Mouse (Mus musculus): ENCODE results near the gene Phf20. TPM values are rescaled to one million over a fixed set of nuclear protein-coding genes. Genes with fewer than 3 reads are reported as not detected.

Phf20 gene
- polyA plus RNA-seq, 1 experiment from 2014 or later = 148 TPM

DNA sequence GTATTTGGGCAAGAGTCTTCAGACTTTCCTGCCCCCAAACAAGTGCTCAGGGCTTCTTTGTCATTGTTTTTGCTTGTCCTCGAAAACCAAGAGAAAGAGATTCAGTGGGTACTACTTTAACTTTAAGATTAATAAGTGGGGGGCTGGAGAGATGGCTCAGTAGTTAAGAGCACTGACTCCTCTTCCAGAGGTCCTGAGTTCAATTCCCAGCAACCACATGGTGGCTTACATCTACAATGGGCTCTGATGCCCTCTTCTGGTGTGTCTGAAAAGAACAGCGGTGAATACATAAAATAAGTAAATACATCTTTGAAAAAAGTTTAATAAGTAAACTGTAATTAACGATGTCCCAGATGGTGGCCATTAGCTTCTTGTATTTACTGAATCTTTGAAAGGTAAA, 116.9 kb downstream of the Phf20 start:
- Histone ChIP-seq H3K4me1 (replicated peaks; ENCODE audit: control insufficient read depth, insufficient read depth, low read length) (peaks cover 12% of the 10 kb centered on the region), H3K27me3 (replicated peaks; ENCODE audit: control insufficient read depth, insufficient read depth, low read length) (no peaks in the 10 kb centered on the region), H3K36me3 (ENCODE audit: control insufficient read depth, insufficient read depth) (no peaks in the 10 kb centered on the region), H3K27ac (ENCODE audit: low read length) (no peak overlapping the region), H3K4me3 (replicated peaks; ENCODE audit: low read length) (peak overlapping the region; percentile 71), H3K9ac (replicated peaks; ENCODE audit: low read depth, low read length) (peak overlapping the region; percentile 78; the same call in 1 of the 2 replicates), H3K9me3 (ENCODE audit: control insufficient read depth, low read length) (no peaks in the 10 kb centered on the region), H3K4me2 (ENCODE audit: low read length) (peak overlapping the region; percentile 81)
- 51% methylated on average over 3 of the region's 3 CpGs for WGBS
- ATAC-seq = no peak

DNA sequence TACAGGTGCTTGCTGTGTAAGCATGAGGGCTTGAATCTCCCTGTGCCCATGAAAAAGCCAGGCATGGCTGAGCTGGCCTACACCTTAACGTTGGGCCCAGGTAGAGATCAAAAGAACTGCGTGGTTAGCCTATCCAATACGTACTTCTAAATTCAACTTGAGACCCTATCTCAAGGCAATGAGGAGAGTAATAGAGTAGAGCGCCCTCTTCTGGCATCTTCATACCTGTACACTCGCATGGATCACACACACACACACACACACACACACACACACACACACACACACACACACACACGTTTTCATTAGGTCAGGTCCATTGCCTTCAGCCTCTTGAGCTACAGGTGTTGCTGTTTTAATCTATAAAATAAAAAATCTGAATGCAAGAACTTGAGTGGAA, 118.5 kb downstream of the Phf20 start:
- Histone ChIP-seq H3K9me3 (ENCODE audit: control insufficient read depth, low read length) (no peaks in the 10 kb centered on the region), H3K4me2 (ENCODE audit: low read length) (no peak overlapping the region), H3K4me3 (replicated peaks; ENCODE audit: low read length) (no peak overlapping the region), H3K9ac (replicated peaks; ENCODE audit: low read depth, low read length) (no peak overlapping the region), H3K27ac (ENCODE audit: low read length) (no peak overlapping the region), H3K4me1 (replicated peaks; ENCODE audit: control insufficient read depth, insufficient read depth, low read length) (peaks cover 12% of the 10 kb centered on the region), H3K27me3 (replicated peaks; ENCODE audit: control insufficient read depth, insufficient read depth, low read length) (no peaks in the 10 kb centered on the region), H3K36me3 (ENCODE audit: control insufficient read depth, insufficient read depth) (no peaks in the 10 kb centered on the region)
- ATAC-seq = no peak
- WGBS = 92% methylated on average over 6 of the region's 6 CpGs

DNA sequence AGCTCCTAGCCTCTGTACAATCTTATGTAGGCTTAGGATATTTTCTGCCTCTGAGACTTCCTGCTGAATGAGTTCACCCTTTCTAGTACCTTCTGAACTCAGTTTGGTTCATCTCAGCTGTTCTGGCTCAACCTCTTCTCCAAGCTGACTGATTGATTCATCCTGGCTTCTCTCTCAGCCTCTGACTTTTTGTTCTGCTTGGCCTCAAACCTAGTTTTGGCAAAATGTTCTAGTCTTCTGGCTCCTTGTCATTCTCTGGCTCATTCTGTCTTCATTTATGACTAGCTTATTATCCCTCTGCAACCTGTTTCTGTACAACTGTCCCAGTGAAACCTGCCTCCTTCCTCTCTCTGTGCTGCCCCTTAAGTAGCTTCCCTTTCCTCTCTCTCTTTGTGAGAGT, 122.2 kb downstream of the Phf20 start:
- H3K27me3 ChIP-seq (replicated peaks; ENCODE audit: control insufficient read depth, insufficient read depth, low read length) = no peaks in the 10 kb centered on the region
- no peak for ATAC-seq
- H3K36me3 ChIP-seq (ENCODE audit: control insufficient read depth, insufficient read depth) = 0 out of 2 replicates have a peak, but pooled peaks cover 3% of the 10 kb centered on the region
- H3K4me1 ChIP-seq (replicated peaks; ENCODE audit: control insufficient read depth, insufficient read depth, low read length) = peaks cover 2% of the 10 kb centered on the region; the same call in 1 of the 2 replicates
- H3K4me2 ChIP-seq (ENCODE audit: low read length) = no peak overlapping the region
- H3K9ac ChIP-seq (replicated peaks; ENCODE audit: low read depth, low read length) = no peak overlapping the region
- H3K4me3 ChIP-seq (replicated peaks; ENCODE audit: low read length) = no peak overlapping the region
- H3K27ac ChIP-seq (ENCODE audit: low read length) = no peak overlapping the region
- H3K9me3 ChIP-seq (ENCODE audit: control insufficient read depth, low read length) = no peaks in the 10 kb centered on the region

DNA sequence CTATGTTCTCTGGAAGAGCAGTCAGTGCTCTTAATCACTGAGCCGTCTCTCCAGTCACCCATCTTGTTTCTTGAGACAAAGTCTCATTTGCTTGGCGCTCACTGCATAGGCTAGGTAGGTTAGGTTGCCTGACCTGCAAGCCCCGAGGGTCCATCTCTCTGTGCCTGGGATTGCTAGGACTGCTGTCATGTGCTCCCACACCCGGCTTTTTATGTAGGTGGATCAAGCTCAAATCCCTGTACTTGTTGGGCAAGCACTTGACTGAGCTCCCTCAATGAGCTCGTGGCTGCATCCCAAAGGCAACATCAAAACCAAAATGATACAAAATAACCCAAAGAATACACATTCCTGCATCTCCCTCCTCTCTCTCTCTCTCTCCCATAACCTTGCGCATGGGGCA, 125.3 kb downstream of the Phf20 start:
- H3K4me1 ChIP-seq (replicated peaks; ENCODE audit: control insufficient read depth, insufficient read depth, low read length) = no peaks in the 10 kb centered on the region
- H3K4me3 ChIP-seq (replicated peaks; ENCODE audit: low read length) = no peak overlapping the region
- H3K9ac ChIP-seq (replicated peaks; ENCODE audit: low read depth, low read length) = no peak overlapping the region
- ATAC-seq = no peak
- H3K36me3 ChIP-seq (ENCODE audit: control insufficient read depth, insufficient read depth) = 0 out of 2 replicates have a peak, but pooled peaks cover 3% of the 10 kb centered on the region
- WGBS = 92% methylated on average over 6 of the region's 6 CpGs
- no peak overlapping the region for H3K27ac ChIP-seq (ENCODE audit: low read length)
- no peak overlapping the region for H3K4me2 ChIP-seq (ENCODE audit: low read length)
- H3K9me3 ChIP-seq (ENCODE audit: control insufficient read depth, low read length) = no peaks in the 10 kb centered on the region
- H3K27me3 ChIP-seq (replicated peaks; ENCODE audit: control insufficient read depth, insufficient read depth, low read length) = no peaks in the 10 kb centered on the region

DNA sequence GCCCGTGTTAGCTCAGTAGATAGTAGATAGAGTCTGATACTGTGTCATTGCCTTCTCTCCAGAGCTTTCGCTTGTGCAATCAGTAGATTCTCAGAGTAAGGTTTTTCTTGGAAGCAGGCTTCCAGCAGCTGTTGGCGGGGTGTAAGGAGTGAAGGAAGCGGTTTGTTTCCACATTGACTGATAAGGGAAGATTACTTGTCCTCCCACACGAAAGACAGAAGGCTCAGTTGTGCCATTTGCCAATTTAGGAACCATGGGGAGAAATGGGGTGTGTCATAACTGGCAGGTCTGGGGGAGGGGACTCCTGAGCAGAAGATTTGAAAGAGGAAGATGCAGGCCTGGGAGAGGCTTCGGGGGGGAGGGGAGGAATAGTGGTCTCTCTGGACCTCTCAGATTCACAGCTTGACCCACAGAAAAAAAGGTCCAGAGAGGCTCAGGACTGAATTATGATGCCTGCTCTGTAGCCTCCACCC, 127.9 kb downstream of the Phf20 start:
- no peak for ATAC-seq

DNA sequence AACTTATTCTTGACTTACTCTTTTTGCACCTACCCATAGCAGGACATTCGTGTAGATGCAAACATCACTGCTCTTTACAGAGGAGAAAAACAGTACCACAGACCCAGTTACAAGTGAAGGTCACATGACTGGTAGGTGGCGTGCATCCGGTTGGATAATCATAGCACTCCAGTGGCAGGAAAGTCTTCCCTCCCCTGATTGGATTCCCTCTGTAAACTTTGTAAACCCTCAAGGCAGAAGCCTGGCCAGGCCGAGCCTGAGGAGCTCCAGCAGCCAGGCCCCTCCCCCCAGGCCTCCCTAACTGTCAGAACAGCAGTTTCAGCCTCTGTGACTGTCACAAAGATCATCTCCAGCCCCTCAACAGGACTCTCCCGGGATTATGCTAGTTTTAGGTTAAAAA, 128.4 kb downstream of the Phf20 start:
- H3K4me2 ChIP-seq (ENCODE audit: low read length) = no peak overlapping the region
- no peaks in the 10 kb centered on the region for H3K9me3 ChIP-seq (ENCODE audit: control insufficient read depth, low read length)
- 50% methylated on average over 5 of the region's 5 CpGs for WGBS
- H3K36me3 ChIP-seq (ENCODE audit: control insufficient read depth, insufficient read depth) = 0 out of 2 replicates have a peak, but pooled peaks cover 3% of the 10 kb centered on the region
- H3K27me3 ChIP-seq (replicated peaks; ENCODE audit: control insufficient read depth, insufficient read depth, low read length) = no peaks in the 10 kb centered on the region
- no peak overlapping the region for H3K27ac ChIP-seq (ENCODE audit: low read length)
- ATAC-seq = no peak
- H3K9ac ChIP-seq (replicated peaks; ENCODE audit: low read depth, low read length) = no peak overlapping the region
- H3K4me3 ChIP-seq (replicated peaks; ENCODE audit: low read length) = no peak overlapping the region
- H3K4me1 ChIP-seq (replicated peaks; ENCODE audit: control insufficient read depth, insufficient read depth, low read length) = no peaks in the 10 kb centered on the region

More for the DNA sequence above, 127.9 kb downstream of the Phf20 start:
- Histone ChIP-seq H3K36me3 (ENCODE audit: control insufficient read depth, insufficient read depth) (0 out of 2 replicates have a peak, but pooled peaks cover 3% of the 10 kb centered on the region), H3K27me3 (replicated peaks; ENCODE audit: control insufficient read depth, insufficient read depth, low read length) (no peaks in the 10 kb centered on the region), H3K4me3 (replicated peaks; ENCODE audit: low read length) (no peak overlapping the region), H3K9ac (replicated peaks; ENCODE audit: low read depth, low read length) (no peak overlapping the region), H3K4me1 (replicated peaks; ENCODE audit: control insufficient read depth, insufficient read depth, low read length) (no peaks in the 10 kb centered on the region), H3K27ac (ENCODE audit: low read length) (no peak overlapping the region), H3K9me3 (ENCODE audit: control insufficient read depth, low read length) (no peaks in the 10 kb centered on the region), H3K4me2 (ENCODE audit: low read length) (no peak overlapping the region)
- 70% methylated on average over 6 of the region's 6 CpGs for whole genome bisulfite sequencing

DNA sequence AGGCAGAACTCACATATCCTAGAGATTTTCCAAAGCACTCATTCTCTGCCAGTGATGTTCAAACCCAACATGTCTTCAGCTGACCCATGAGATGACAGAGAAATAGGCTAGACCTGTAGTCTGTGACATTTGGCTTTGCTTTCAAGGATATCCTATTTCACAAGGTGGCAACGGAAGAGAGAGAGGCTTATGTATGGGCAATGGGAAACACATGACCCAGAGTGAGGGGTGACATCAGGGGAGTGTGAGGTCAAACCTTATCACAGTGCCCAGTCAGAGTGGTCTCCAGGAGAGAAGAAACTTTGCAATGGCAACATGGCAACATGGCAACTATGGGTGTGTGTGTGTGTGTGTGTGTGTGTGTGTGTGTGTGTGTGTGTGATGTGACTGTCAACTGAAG, 134.4 kb downstream of the Phf20 start:
- Histone ChIP-seq H3K27ac (ENCODE audit: low read length) (no peak overlapping the region), H3K4me1 (replicated peaks; ENCODE audit: control insufficient read depth, insufficient read depth, low read length) (no peaks in the 10 kb centered on the region), H3K4me3 (replicated peaks; ENCODE audit: low read length) (no peak overlapping the region), H3K4me2 (ENCODE audit: low read length) (no peak overlapping the region), H3K9ac (replicated peaks; ENCODE audit: low read depth, low read length) (no peak overlapping the region), H3K36me3 (ENCODE audit: control insufficient read depth, insufficient read depth) (no peaks in the 10 kb centered on the region), H3K9me3 (ENCODE audit: control insufficient read depth, low read length) (no peaks in the 10 kb centered on the region), H3K27me3 (replicated peaks; ENCODE audit: control insufficient read depth, insufficient read depth, low read length) (no peaks in the 10 kb centered on the region)
- WGBS = 83% methylated on average over 1 of the region's 1 CpGs
- no peak for ATAC-seq

DNA sequence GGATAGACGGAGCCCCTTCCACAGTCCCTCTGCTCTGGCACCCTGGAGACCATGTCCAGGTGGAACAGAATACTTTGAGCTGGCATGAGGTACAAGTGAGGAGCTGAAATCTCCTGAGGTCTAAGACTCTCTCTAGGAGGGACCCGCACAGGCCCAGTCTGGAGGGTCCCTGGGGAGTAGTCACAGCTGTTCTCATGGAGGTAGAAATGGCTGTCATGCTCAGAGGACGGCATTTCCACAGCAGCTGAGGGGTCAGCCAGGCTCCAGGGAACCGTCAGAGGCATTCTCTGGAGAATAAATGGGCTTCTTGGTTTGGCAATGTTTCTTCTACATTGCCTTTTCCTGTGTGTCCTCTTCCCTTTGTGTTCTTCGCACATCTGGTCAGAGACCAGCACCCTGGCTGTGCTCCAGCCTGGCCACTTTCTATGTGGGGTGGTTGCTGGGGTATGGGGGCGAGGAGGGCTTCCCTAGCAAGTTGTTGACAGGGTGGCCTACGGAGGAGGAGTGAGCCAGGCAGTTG, 135.2 kb downstream of the Phf20 start:
- no peaks in the 10 kb centered on the region for H3K27me3 ChIP-seq (replicated peaks; ENCODE audit: control insufficient read depth, insufficient read depth, low read length)
- H3K9me3 ChIP-seq (ENCODE audit: control insufficient read depth, low read length) = no peaks in the 10 kb centered on the region
- no peaks in the 10 kb centered on the region for H3K4me1 ChIP-seq (replicated peaks; ENCODE audit: control insufficient read depth, insufficient read depth, low read length)
- no peak overlapping the region for H3K27ac ChIP-seq (ENCODE audit: low read length)
- H3K9ac ChIP-seq (replicated peaks; ENCODE audit: low read depth, low read length) = no peak overlapping the region
- H3K4me2 ChIP-seq (ENCODE audit: low read length) = no peak overlapping the region
- no peak for ATAC-seq
- H3K36me3 ChIP-seq (ENCODE audit: control insufficient read depth, insufficient read depth) = no peaks in the 10 kb centered on the region
- no peak overlapping the region for H3K4me3 ChIP-seq (replicated peaks; ENCODE audit: low read length)
- WGBS = 85% methylated on average over 7 of the region's 7 CpGs

DNA sequence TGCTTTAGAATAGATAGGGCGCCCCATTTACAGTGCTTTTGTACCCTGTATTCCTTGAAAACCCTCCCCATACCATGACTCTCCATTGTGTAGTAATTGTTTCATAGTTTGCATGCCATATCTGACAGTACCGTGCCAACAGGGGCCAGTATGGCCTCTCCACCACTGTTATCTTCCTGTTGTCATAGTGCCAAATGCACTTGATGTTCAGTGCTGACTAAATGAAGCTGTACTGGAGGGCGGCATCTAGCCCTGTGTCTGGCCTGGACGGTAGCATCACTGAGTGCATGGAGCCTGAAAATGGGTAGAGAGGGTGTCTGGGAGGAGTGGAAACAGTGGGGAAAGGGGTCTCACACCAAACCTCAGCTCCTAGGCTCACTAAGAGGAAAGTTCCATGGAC, 143.8 kb downstream of the Phf20 start:
- Histone ChIP-seq H3K9me3 (ENCODE audit: control insufficient read depth, low read length) (no peaks in the 10 kb centered on the region), H3K4me1 (replicated peaks; ENCODE audit: control insufficient read depth, insufficient read depth, low read length) (no peaks in the 10 kb centered on the region), H3K27ac (ENCODE audit: low read length) (no peak overlapping the region), H3K4me2 (ENCODE audit: low read length) (no peak overlapping the region), H3K36me3 (ENCODE audit: control insufficient read depth, insufficient read depth) (no peaks in the 10 kb centered on the region), H3K9ac (replicated peaks; ENCODE audit: low read depth, low read length) (no peak overlapping the region), H3K4me3 (replicated peaks; ENCODE audit: low read length) (no peak overlapping the region), H3K27me3 (replicated peaks; ENCODE audit: control insufficient read depth, insufficient read depth, low read length) (no peaks in the 10 kb centered on the region)
- WGBS = 88% methylated on average over 4 of the region's 4 CpGs
- no peak for ATAC-seq
